Mouse (Mus musculus): Measurements from ENCODE around the gene Nwd2.

The Nwd2 gene

DNA sequence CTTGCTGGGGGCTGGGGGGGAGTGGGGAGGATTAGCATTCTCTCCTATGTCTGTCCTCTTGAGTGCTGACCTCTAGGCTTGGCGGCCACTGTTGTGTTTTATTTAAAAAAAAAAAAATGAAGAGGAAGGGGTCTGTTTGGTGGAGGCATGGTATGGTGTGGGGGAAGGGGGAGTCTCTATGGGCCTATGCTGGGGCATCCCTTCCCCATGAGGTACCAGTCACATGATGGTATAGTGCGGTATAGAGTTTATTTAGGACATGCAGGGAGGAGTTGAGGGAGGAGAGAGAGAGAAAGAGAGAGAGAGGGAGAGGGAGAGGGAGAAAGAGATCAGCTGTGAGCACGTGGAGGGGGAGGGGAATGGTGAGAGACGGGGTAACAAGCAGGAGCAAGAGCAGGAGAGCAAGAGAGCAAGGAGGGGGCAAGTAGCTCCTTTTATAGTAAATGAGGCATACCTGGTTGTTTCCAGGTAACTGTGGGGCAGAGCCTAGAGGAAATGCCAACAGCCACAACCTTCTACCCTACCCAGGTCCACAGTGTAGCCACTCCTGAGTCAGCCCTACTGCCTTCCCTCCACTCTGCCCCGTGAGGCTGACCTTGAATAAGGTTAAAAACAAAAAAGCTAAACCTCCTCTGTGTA lies 178.6 kb downstream of the Nwd2 start:
- DNase-seq (ENCODE audit: low spot score in 2 of 2): no peak

DNA sequence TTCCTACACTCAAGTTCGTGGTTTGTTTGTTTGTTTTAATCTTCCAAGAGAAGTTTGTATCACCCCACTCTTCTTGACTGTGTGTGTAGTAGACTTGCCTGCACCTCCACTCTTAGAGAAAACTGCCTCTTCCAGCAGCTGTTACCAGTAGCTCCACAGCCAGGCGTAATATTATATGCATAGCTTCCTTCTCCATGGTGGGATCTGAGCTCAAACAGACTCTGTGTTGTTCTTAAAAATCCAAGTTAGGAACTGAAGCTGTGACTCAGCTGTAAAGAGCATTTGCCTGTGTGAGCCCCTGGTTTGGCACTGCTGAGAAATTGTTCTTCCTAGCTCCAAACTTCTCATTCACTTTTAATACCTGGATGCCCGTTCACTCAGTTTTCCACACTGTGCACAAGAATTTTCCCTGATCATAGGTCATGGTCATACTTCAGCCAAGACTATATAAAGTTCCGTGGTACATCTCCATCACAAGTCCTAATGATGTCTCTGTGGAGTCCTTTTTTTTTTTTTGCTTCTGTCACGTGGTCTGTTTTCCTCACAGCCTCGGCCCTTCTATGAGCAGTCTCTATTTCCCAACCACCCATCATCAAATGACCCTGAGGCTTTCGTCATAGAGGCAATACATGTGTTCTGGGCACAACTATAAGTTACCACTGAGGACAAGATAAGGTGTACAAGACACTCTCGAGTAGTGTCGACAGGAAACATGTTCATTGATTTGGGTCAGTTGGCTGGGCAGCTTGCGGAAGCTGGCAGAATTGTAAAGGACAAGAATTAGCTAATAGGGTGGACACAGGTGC lies 179.7 kb downstream of the Nwd2 start:
- no peak for DNase-seq (ENCODE audit: low spot score in 2 of 2)

DNA sequence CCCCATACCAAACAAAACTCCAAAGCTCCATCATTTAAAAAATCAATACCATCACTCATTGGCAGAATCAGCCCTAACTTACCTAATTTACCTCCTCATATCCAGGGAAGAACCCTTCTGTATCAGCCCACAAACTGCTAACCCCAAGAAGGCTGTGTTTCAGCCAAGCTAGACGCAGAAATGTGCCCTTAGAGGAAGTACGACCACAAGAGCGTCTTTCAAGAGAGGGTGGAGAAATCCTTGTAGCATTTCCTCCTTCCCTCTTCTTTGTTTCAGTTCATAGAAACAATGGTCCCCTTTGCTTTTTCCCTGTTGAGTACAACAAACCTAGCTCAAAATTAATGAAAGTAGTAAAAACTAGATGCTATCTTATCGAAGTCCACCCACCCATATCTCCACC lies 182.2 kb downstream of the Nwd2 start:
- DNase-seq (ENCODE audit: low spot score in 2 of 2): no peak

GRCm38 (mm10) chr5:63833955-63834354 lies 185.1 kb downstream of the Nwd2 start:
- no peak for DNase-seq (ENCODE audit: low spot score in 2 of 2)

GRCm38 (mm10) chr5:63834435-63834834 lies 185.5 kb downstream of the Nwd2 start:
- DNase-seq (ENCODE audit: low spot score in 2 of 2): no peak

DNA sequence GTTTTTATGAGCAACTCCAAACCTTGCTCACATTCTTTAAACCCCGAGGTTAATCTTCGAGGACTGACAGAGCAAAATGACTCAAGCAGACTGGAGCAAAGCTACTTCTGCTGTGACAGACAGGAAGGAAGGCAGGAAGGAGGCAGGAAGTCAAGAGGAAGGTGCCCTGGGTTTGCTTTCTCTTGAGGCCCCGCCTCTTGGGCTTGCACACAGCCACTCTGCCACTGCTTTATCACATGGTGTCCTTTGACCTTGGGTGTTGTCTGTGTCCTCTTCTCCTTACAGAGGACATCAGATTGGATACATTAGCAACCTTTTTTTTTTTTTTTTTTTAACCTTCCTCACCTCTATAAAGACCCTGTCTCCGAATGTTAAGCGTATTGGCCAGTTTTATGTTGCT lies 188.2 kb downstream of the Nwd2 start:
- no peak for DNase-seq (ENCODE audit: low spot score in 2 of 2)

GRCm38 (mm10) chr5:63837851-63838250 lies 188.9 kb downstream of the Nwd2 start:
- no peak for DNase-seq (ENCODE audit: low spot score in 2 of 2)

DNA sequence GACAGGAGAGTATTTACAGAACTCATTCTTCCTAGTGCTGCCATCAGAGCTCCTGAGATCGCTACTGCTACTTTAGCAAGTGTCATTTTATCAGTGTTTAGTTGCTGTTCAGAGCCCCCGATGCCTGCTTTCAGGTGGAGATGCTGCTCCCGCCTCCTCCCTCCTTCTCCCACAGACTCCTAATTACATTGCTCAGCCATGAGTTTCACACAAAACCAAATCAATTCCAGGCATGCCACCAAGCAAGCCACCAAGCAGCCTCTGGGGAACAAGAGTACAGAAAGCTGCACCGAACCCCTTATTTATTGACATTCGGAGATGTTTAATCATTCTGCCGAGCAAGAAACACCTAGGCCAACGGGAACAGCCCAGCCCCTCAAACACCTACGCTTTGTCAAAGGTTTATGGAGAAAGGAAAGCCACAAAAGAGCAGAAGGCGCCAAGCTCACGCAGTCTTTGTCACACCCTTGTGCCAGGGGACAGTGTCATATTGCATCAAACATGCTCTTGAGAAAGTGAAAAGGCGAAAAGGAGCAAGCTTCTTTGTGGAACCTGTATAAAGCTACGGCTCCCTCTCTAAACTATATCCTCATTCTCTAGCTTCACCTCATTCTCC lies 191.0 kb downstream of the Nwd2 start:
- DNase-seq (ENCODE audit: low spot score in 2 of 2): no peak

DNA sequence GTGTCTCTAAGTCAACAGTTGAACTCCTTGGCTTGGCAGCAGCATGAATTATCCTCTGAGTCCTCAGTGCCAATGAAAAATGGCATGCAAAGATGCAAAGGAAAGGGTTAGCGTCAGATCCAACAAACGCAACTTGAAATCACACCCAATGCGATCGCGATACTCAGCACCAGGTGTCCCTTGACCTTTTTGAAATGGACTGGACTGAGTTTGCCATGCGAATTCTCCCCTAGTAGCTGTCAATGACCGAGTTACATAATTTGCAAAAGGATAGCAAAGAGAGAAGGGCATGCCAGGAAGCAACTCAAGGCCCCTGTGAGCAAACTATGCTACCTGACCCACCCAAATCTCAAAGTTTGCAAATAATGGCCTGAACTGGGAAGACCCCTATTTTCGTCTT lies 198.2 kb downstream of the Nwd2 start:
- DNase-seq (ENCODE audit: low spot score in 2 of 2): no peak

GRCm38 (mm10) chr5:63847541-63848226 lies 198.8 kb downstream of the Nwd2 start:
- DNase-seq (ENCODE audit: low spot score in 2 of 2): no peak

DNA sequence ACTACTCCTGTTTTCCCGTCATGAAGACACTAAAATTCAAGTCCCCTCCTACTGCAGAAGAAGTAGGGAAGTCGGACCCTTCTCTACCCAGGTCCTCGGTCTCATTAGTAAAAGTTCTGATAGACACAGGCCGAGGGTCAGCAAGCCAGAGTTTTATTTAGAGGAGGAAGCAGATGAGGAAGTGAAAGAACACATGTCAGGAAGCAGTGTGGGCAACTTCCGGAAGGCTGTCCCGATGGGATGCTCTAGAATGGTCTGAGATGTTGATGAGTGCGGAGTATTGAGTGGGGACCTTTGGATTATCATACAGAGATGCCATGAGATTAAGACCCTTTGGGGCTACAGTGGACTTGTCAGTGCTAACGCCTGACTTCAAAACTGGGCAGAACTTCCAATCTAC lies 210.0 kb downstream of the Nwd2 start:
- no peak for DNase-seq (ENCODE audit: low spot score in 2 of 2)

All from right cerebral cortex, adult 2 months (tissue).